Mouse (Mus musculus) thymus, adult 2 months (tissue): ENCODE data around the gene Cntnap1. TPM values are rescaled to one million over a fixed set of nuclear protein-coding genes. Genes with fewer than 3 reads are reported as not detected.

Experiments
- DNase-seq: peaks from one replicate; pipeline ENCODE4 v3.0.0; 2021
- H3K27ac ChIP-seq: fragments of 200-500 bp; 2 replicates; pipeline ENCODE4 v1.5.1; 2012; ENCODE audit warnings: low read length, control low read depth; ENCODE audit not compliant: control insufficient read depth, insufficient read depth
- H3K27me3 ChIP-seq: fragments of 200-500 bp; 2 replicates; pipeline ENCODE4 v1.6.1; 2012; ENCODE audit warnings: mild to moderate bottlenecking, low read length, moderate library complexity, mixed read lengths; ENCODE audit not compliant: control insufficient read depth, insufficient read depth
- H3K36me3 ChIP-seq: fragments of 200-500 bp; 2 replicates; pipeline ENCODE4 v1.6.1; 2012; ENCODE audit warnings: mild to moderate bottlenecking, low read length, moderate library complexity; ENCODE audit not compliant: control insufficient read depth, insufficient read depth
- H3K4me1 ChIP-seq: fragments of 200-500 bp; replicated peaks from 2 replicates; pipeline ENCODE4 v1.6.1; 2012; ENCODE audit warnings: low read length; ENCODE audit not compliant: control insufficient read depth, insufficient read depth
- H3K4me3 ChIP-seq: fragments of 200-500 bp; 2 replicates; pipeline ENCODE4 v1.5.1; 2012; ENCODE audit warnings: mild to moderate bottlenecking, low read length, control low read depth, moderate library complexity; ENCODE audit not compliant: control insufficient read depth, insufficient read depth
- CTCF ChIP-seq: fragments of 200-500 bp; IDR thresholded peaks from 2 replicates; pipeline ENCODE4 v1.5.1; 2012; ENCODE audit warnings: mild to moderate bottlenecking, control low read depth, low read length, moderate library complexity, borderline replicate concordance; ENCODE audit not compliant: control insufficient read depth, poor library complexity, insufficient read depth; ENCODE audit errors: extremely low read depth
- POLR2A ChIP-seq: fragments of 200-500 bp; IDR thresholded peaks from 2 replicates; pipeline ENCODE4 v1.6.1; 2012; ENCODE audit warnings: mild to moderate bottlenecking, low read length, control low read depth, moderate library complexity; ENCODE audit not compliant: control insufficient read depth, poor library complexity, insufficient read depth; ENCODE audit errors: extremely low read depth
- WGBS: fragments of 180-500 bp; shearing (Covaris S2); methylation state at CpG from one replicate; pipeline ENCODE4 v1.1.7; 2018; 5-methylcytosine and 5-hydroxymethylcytosine counted together
- polyA plus RNA-seq: library from polyadenylated mRNA; depleted of rRNA; stranded (reverse); fragments of >200 nt; gene quantifications from 2 replicates; pipeline ENCODE4 v1.2.3, GENCODE M21; 2012

Cntnap1 gene
- polyA plus RNA-seq, 1 experiment: 4.5 TPM

DNA sequence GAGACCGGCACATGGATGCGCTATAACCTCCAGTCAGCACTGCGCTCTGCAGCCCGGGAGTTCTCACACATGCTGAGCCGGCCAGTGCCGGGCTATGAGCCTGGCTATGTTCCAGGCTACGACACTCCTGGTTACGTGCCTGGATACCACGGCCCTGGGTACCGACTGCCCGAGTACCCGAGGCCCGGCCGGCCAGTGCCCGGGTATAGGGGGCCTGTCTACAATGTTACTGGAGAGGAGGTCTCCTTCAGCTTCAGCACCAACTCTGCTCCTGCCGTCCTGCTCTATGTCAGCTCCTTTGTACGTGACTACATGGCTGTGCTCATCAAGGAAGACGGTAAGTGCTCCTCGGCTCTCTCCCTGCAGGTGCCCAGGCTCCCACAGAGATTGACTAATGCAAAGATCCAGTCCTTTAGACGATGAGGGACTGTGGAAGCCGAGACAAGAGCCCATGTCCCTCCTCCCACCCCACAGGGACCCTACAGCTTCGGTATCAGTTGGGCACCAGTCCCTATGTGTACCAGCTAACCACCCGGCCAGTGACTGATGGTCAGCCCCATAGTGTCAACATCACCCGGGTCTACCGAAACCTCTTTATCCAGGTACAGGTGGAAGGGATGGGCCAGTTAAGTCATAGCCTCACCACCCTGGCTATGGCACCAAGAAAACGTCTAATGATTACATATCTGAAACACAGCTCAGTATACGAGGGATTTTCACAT lies 16.4 kb downstream of the Cntnap1 start:
- no peak overlapping the region for H3K27ac ChIP-seq
- no peaks in the 10 kb centered on the region for H3K36me3 ChIP-seq
- WGBS: 95% methylated on average over 27 of the region's 27 CpGs
- H3K27me3 ChIP-seq: no peaks in the 10 kb centered on the region
- no peak for TF ChIP-seq POLR2A
- TF ChIP-seq CTCF: no peak
- no peak overlapping the region for H3K4me3 ChIP-seq
- H3K4me1 ChIP-seq: peaks cover 5% of the 10 kb centered on the region; the same call in 1 of the 2 replicates
- DNase-seq: no peak

DNA sequence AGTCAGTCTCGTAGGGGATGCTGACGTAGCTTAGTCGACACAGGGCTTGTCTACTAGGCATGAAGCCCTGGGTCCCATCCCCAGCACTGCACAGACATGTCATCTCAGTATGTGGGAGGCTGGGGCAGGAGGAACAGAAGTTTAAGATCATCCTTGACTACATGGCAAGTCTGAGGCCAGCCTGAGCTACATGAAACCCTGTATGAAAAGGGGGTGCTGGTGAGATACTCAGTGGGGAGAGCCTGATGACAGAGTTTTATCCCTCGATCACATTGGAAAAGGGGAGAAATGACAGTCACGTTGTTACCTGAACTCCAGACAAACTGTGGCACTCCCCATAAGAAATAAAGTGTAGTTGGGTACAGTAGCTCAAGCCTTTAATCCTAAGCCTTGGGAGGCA lies 17.2 kb downstream of the Cntnap1 start:
- no peak for DNase-seq
- Histone ChIP-seq H3K27me3 (no peaks in the 10 kb centered on the region), H3K4me1 (peaks cover 5% of the 10 kb centered on the region; the same call in 1 of the 2 replicates), H3K36me3 (no peaks in the 10 kb centered on the region), H3K4me3 (no peak overlapping the region), H3K27ac (no peak overlapping the region)
- 96% methylated on average over 5 of the region's 5 CpGs for WGBS
- TF ChIP-seq CTCF (no peak), POLR2A (no peak)

DNA sequence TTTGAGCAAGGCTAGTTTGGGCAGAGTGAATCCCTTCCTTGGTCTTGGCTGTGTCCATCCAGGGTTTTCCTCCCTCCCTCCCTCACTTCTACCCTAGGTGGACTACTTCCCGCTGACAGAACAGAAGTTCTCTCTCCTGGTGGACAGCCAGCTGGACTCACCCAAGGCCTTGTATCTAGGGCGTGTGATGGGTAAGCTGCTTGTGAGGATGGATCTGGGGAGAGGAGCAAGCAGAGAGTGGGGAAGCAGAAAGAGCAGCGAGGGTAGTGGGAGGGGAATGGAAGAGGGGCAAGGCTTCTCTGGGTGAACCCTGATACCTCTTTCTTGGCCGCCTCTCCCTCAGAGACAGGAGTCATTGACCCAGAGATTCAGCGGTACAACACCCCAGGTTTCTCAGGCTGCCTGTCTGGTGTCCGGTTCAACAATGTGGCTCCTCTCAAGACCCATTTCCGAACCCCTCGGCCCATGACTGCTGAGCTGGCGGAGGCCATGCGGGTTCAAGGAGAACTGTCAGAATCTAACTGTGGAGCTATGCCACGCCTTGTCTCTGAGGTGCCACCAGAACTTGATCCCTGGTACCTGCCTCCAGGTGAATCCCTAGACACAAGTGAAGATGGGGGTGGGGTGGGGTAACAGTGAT lies 18.0 kb downstream of the Cntnap1 start:
- Histone ChIP-seq H3K27me3 (no peaks in the 10 kb centered on the region), H3K4me1 (peaks cover 11% of the 10 kb centered on the region; the same call in 1 of the 2 replicates), H3K27ac (no peak overlapping the region), H3K36me3 (no peaks in the 10 kb centered on the region; the same call in 1 of the 2 replicates), H3K4me3 (no peak overlapping the region)
- WGBS: 96% methylated on average over 11 of the region's 11 CpGs
- no peak for DNase-seq
- TF ChIP-seq CTCF (no peak), POLR2A (no peak)

DNA sequence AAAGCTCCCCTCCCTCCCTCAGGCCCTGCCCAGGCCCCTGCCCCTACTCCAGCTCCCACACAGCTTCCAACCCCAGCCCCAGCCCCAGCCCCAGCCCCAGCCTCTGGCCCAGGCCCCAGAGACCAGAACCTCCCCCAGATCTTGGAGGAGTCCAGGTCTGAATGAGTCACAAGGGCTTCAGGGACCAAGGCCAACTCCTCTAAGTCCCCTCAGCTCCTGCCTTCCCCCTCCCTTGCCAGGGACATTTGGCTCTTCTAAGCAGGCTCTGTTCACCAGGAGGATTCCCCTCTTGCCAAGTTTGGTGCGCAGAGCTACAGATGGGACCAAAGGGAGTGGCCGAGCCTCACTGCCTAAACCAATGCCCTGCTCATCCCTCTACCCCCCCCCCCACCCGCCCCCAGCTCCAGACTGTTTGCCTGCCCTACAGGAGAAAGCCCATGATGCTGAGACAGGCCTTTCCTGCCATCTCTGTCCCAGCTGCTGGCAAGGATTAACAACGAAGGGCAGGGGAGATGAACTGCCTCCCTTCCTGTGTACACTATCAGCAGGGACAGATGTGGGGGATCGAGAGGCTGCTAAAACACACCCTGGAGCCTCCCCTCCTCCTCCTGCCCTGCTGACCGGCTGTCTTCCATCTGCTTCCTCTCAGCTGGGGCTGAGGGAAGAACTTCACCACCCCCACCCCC lies 19.3 kb downstream of the Cntnap1 start:
- no peak for TF ChIP-seq POLR2A
- no peak for TF ChIP-seq CTCF
- Histone ChIP-seq H3K36me3 (no peaks in the 10 kb centered on the region; the same call in 1 of the 2 replicates), H3K27me3 (no peaks in the 10 kb centered on the region), H3K4me1 (peaks cover 16% of the 10 kb centered on the region), H3K4me3 (no peak overlapping the region), H3K27ac (no peak overlapping the region)
- WGBS: 52% methylated on average over 6 of the region's 6 CpGs
- DNase-seq: no peak

DNA sequence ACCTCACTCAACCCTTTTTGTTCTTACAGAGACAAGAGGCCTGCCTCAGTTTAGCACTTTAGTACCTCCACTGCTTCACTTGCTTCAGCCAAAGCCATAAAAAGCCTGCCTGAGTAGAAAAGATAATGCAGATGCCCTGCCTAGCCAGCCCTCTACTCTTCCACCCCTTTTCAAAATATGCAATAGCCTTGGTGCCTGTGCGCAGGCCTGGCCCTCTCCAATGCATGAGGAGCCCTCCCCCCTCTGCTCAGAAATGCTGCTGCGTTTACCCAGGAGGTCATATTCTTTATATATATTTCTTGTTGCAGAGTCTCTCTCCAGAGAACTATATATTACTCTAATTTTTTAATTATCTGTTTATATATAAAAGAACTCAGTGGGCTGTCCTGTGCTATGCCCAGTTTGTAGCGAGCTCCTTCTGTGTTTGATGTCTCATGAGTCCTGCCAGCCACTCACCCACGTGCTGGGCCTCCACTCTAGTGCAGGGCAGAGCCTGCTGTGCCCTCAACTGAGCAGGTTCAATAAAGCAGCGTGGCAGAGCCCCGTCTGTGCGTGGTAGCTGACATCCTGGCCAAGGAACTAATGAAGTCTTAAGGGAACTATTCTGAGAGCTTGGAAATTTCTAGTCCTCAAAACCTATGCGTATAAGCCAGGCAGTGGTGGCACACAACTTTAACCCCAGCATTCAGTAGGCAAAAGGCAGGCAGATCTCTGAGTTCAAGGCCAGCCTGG lies 20.0 kb downstream of the Cntnap1 start:
- no peaks in the 10 kb centered on the region for H3K27me3 ChIP-seq
- H3K27ac ChIP-seq: no peak overlapping the region
- H3K36me3 ChIP-seq: no peaks in the 10 kb centered on the region; the same call in 1 of the 2 replicates
- H3K4me1 ChIP-seq: peaks cover 20% of the 10 kb centered on the region
- WGBS: 83% methylated on average over 8 of the region's 8 CpGs
- TF ChIP-seq POLR2A (no peak), CTCF (no peak)
- no peak overlapping the region for H3K4me3 ChIP-seq
- DNase-seq: no peak
